Mouse (Mus musculus) intestine, postnatal 0 days (tissue): ENCODE results near the gene Olfr781. TPM values are rescaled to one million over a fixed set of nuclear protein-coding genes. Genes with fewer than 3 reads are reported as not detected.
"Not testable (repeated sequence)": the region's sequence is repeated elsewhere in the genome, so short reads cannot be mapped to it uniquely, and the experiment has no call there.

Experiments
- ATAC-seq: fragments of 200-750 bp; cut with Nextera tagmentation; 2 replicates; pipeline ENCODE4 v1.8.0; 2017; ENCODE audit warnings: mild to moderate bottlenecking, moderate TSS enrichment, moderate library complexity
- H3K27ac ChIP-seq: fragments of 300-500 bp; sonication (generic); 2 replicates; pipeline ENCODE4 v1.5.1; 2014; ENCODE audit warnings: mild to moderate bottlenecking, low read depth, low read length, moderate library complexity
- H3K27me3 ChIP-seq: fragments of 300-500 bp; sonication (generic); replicated peaks from 2 replicates; pipeline ENCODE4 v1.6.1; 2014; ENCODE audit warnings: low read length, mixed read lengths; ENCODE audit not compliant: control insufficient read depth, insufficient read depth
- H3K36me3 ChIP-seq: fragments of 300-500 bp; sonication (generic); 2 replicates; pipeline ENCODE4 v1.6.1; 2014; ENCODE audit warnings: mild to moderate bottlenecking, moderate library complexity; ENCODE audit not compliant: control insufficient read depth, insufficient read depth
- H3K4me1 ChIP-seq: fragments of 300-500 bp; sonication (generic); replicated peaks from 2 replicates; pipeline ENCODE4 v1.6.1; 2014; ENCODE audit warnings: antibody characterized with exemption, low read length, mixed read lengths; ENCODE audit not compliant: control insufficient read depth, insufficient read depth
- H3K4me2 ChIP-seq: fragments of 300-500 bp; sonication (generic); replicated peaks from 2 replicates; pipeline ENCODE4 v1.6.1; 2014; ENCODE audit warnings: low read depth, mild to moderate bottlenecking, moderate library complexity
- H3K4me3 ChIP-seq: fragments of 300-500 bp; sonication (generic); 2 replicates; pipeline ENCODE4 v1.5.1; 2014; ENCODE audit warnings: low read depth, low read length
- H3K9ac ChIP-seq: fragments of 300-500 bp; sonication (generic); 2 replicates; pipeline ENCODE4 v1.6.1; 2014; ENCODE audit warnings: mild to moderate bottlenecking, low read depth, low read length
- H3K9me3 ChIP-seq: fragments of 300-500 bp; sonication (generic); 2 replicates; pipeline ENCODE4 v1.6.1; 2016; ENCODE audit warnings: mixed run types; ENCODE audit not compliant: control insufficient read depth
- CTCF ChIP-seq: sonication (generic); IDR thresholded peaks from 2 replicates; pipeline ENCODE4 v1.5.1; 2016; ENCODE audit warnings: low read depth, mild to moderate bottlenecking, control low read depth, antibody characterized with exemption, moderate library complexity
- WGBS: fragments of 180-500 bp; shearing (Covaris S2); extraction: QIAGEN DNeasy Blood & Tissue Kit; methylation state at CpG from one replicate; pipeline ENCODE4 v1.1.7; 2014; 5-methylcytosine and 5-hydroxymethylcytosine counted together
- polyA plus RNA-seq: library from polyadenylated mRNA; unstranded; fragments of >200 nt; fragmentation: Nextera tagmentation; extraction: Ambion mirVana; gene quantifications from 2 replicates; pipeline ENCODE4 v1.2.1, GENCODE M21; 2015

Olfr781 gene
- polyA plus RNA-seq, 1 experiment from 2014 or later = not detected

GRCm38 (mm10) chr10:129357307-129357706 is 28.7 kb downstream of the Olfr781 start:
- Histone ChIP-seq H3K9ac (no peak overlapping the region), H3K27ac (no peak overlapping the region), H3K9me3 (0 out of 2 replicates have a peak, but pooled peaks cover 3% of the 10 kb centered on the region), H3K27me3 (no peaks in the 10 kb centered on the region), H3K4me1 (no peaks in the 10 kb centered on the region), H3K36me3 (no peaks in the 10 kb centered on the region), H3K4me2 (no peak overlapping the region), H3K4me3 (no peak overlapping the region)
- no peak for TF ChIP-seq CTCF
- ATAC-seq = no peak
- 70% methylated on average over 5 of the region's 5 CpGs for WGBS

- not testable (repeated sequence) for H3K27ac ChIP-seq, H3K9ac ChIP-seq, H3K36me3 ChIP-seq, H3K4me2 ChIP-seq, H3K9me3 ChIP-seq, H3K27me3 ChIP-seq, ATAC-seq, H3K4me1 ChIP-seq, H3K4me3 ChIP-seq
- WGBS = 84% methylated on average over 5 of the region's 5 CpGs
Measured at GRCm38 (mm10) chr10:129374051-129374450, 45.4 kb downstream of the Olfr781 start.

Other genes with a start within 250 kb of the Olfr781 start
- not detected in 2 replicates for gene Olfr767, start 245.9 kb upstream of the Olfr781 start, polyA plus RNA-seq
- not detected in 2 replicates for gene Olfr768, start 229.5 kb upstream of the Olfr781 start, polyA plus RNA-seq
- gene Olfr769, start 211.0 kb upstream of the Olfr781 start, polyA plus RNA-seq = not detected in 2 replicates
- gene Olfr770, start 189.9 kb upstream of the Olfr781 start, polyA plus RNA-seq = not detected in 2 replicates
- not detected in 2 replicates for gene Olfr771, start 164.1 kb upstream of the Olfr781 start, polyA plus RNA-seq
- not detected in 2 replicates for gene Olfr772, start 150.9 kb upstream of the Olfr781 start, polyA plus RNA-seq
- gene Olfr773, start 141.4 kb upstream of the Olfr781 start, polyA plus RNA-seq = not detected in 2 replicates
- not detected in 2 replicates for gene Olfr774, start 92.7 kb upstream of the Olfr781 start, polyA plus RNA-seq
- not detected in 2 replicates for gene Olfr775, start 80.4 kb upstream of the Olfr781 start, polyA plus RNA-seq
- gene Olfr776, start 69.7 kb upstream of the Olfr781 start, polyA plus RNA-seq = not detected in 2 replicates
- gene Olfr777, start 57.4 kb upstream of the Olfr781 start, polyA plus RNA-seq = not detected in 2 replicates
- gene Olfr780, start 10.7 kb upstream of the Olfr781 start, polyA plus RNA-seq = not detected in 2 replicates
- not detected in 2 replicates for gene Olfr782, start 20.0 kb downstream of the Olfr781 start, polyA plus RNA-seq
- 0.04 TPM in 1 of 2 replicates, not detected in the other for gene Olfr784, start 55.2 kb downstream of the Olfr781 start, polyA plus RNA-seq
- gene Olfr785, start 76.6 kb downstream of the Olfr781 start, polyA plus RNA-seq = not detected in 2 replicates
- gene Olfr786, start 98.5 kb downstream of the Olfr781 start, polyA plus RNA-seq = not detected in 2 replicates
- gene Olfr787, start 133.0 kb downstream of the Olfr781 start, polyA plus RNA-seq = not detected in 2 replicates
- not detected in 2 replicates for gene Olfr788, start 142.1 kb downstream of the Olfr781 start, polyA plus RNA-seq
- not detected in 2 replicates for gene Olfr789, start 155.9 kb downstream of the Olfr781 start, polyA plus RNA-seq
- not detected in 2 replicates for gene Olfr790, start 169.6 kb downstream of the Olfr781 start, polyA plus RNA-seq
- not detected in 2 replicates for gene Olfr791, start 192.9 kb downstream of the Olfr781 start, polyA plus RNA-seq
- gene Olfr792, start 210.3 kb downstream of the Olfr781 start, polyA plus RNA-seq = not detected in 2 replicates
- not detected in 2 replicates for gene Olfr794, start 238.8 kb downstream of the Olfr781 start, polyA plus RNA-seq